Mouse (Mus musculus) embryonic facial prominence, embryonic 13.5 days (tissue): Measurements from ENCODE around the gene Nelfb. TPM values are rescaled to one million over a fixed set of nuclear protein-coding genes. Genes with fewer than 3 reads are reported as not detected.
"Not testable (repeated sequence)": the region's sequence is repeated elsewhere in the genome, so short reads cannot be mapped to it uniquely, and the experiment has no call there.

ENCODE experiments used
- ATAC-seq: fragments of 200-750 bp; cut with Nextera tagmentation; 2 replicates; pipeline ENCODE4 v1.8.0; 2017; ENCODE audit warnings: low read depth; ENCODE audit not compliant: insufficient number of reproducible peaks, insufficient read depth, low FRiP score, low TSS enrichment
- H3K27ac ChIP-seq: fragments of 300-500 bp; sonication (generic); 2 replicates; pipeline ENCODE4 v1.5.1; 2015; ENCODE audit warnings: moderate library complexity, mild to moderate bottlenecking, inconsistent platforms
- H3K27me3 ChIP-seq: fragments of 300-500 bp; sonication (generic); 2 replicates; pipeline ENCODE4 v1.6.1; 2015; ENCODE audit warnings: mild to moderate bottlenecking, inconsistent platforms
- H3K36me3 ChIP-seq: fragments of 300-500 bp; sonication (generic); 2 replicates; pipeline ENCODE4 v1.6.1; 2015; ENCODE audit warnings: mild to moderate bottlenecking, inconsistent platforms
- H3K4me1 ChIP-seq: fragments of 300-500 bp; sonication (generic); 2 replicates; pipeline ENCODE4 v1.6.1; 2015; ENCODE audit warnings: inconsistent platforms
- H3K4me2 ChIP-seq: fragments of 300-500 bp; sonication (generic); 2 replicates; pipeline ENCODE4 v1.6.1; 2015; ENCODE audit warnings: moderate library complexity, mild to moderate bottlenecking, inconsistent platforms
- H3K4me3 ChIP-seq: fragments of 300-500 bp; sonication (generic); 2 replicates; pipeline ENCODE4 v1.5.1; 2015; ENCODE audit warnings: mild to moderate bottlenecking, inconsistent platforms
- H3K9ac ChIP-seq: fragments of 300-500 bp; sonication (generic); 2 replicates; pipeline ENCODE4 v1.6.1; 2015; ENCODE audit warnings: mild to moderate bottlenecking, inconsistent platforms
- H3K9me3 ChIP-seq: fragments of 300-500 bp; sonication (generic); 2 replicates; pipeline ENCODE4 v1.6.1; 2016; ENCODE audit warnings: inconsistent platforms
- WGBS: fragments of 180-500 bp; shearing (Covaris S2); methylation state at CpG from one replicate; pipeline ENCODE4 v1.1.7; 2015; ENCODE audit warnings: mixed read lengths; 5-methylcytosine and 5-hydroxymethylcytosine counted together
- polyA plus RNA-seq: library from polyadenylated mRNA; unstranded; fragments of >200 nt; fragmentation: Nextera tagmentation; extraction: Ambion mirVana; gene quantifications from 2 replicates; pipeline ENCODE4 v1.2.1, GENCODE M21; 2015

Nelfb gene
- polyA plus RNA-seq, result 110 and 114 TPM in 2 replicates

DNA sequence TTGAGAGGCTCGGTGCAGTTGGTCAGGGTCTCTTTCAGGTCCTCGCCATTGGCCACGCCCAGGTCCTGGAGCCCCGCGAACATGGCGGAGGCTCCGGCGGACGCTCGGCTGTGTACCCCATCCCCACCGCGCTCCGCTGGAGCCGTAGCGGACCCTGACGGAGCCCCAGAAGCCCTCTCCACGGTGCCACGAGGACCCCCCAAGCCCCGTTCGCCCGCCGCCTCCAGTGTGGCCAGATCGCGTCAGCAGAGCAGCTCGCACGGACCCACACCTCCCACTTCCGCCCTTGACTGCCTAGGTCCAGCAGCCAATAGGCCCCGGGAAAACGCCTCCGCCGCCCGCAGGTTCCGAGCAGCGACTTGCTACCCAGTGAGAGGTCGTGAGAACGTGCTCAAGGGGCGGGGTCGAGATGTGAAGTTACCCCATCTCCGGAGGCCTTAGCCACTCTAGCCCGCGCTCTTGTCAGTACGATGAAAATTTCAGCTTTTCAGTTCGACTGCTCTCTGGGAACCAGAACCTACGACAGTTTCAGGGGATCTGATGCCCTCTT, at the start of gene Nelfb:
Nelfb (minus strand) TSS at position 369 of the 550 bp plus-strand sequence.
- Histone ChIP-seq H3K27ac (peak within 1 kb of the TSS; percentile 91), H3K4me3 (peak within 1 kb of the TSS; percentile 87), H3K36me3 (peaks cover 28% of the 10 kb centered on the region), H3K4me2 (peak within 1 kb of the TSS; percentile 83), H3K9ac (peak within 1 kb of the TSS; percentile 94), H3K4me1 (peaks cover 20% of the 10 kb centered on the region), H3K9me3 (no peaks in the 10 kb centered on the region), H3K27me3 (no peaks in the 10 kb centered on the region; the same call in 1 of the 2 replicates)
- ATAC-seq, result peak; percentile 86
- WGBS, result under 1% methylated on average over 40 of the region's 44 CpGs

DNA sequence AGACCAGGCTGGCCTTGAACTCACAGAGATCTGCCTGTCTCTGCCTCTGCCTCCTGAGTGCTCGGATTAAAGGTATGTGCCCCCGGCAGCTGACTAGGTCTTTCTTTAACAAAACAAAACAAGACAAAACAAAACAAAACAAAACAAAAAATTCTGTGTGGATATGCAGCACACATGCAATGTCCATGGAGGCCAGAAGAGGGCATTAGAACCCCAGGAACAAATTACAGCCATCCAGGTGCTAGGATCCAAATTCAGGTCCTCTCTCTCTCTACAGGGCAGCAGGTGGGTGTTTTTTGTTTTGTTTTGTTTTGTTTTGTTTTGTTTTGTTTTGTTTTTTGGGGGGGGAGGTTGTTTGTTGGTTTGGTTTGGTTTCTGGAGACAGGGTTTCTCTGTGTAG, 47.6 kb upstream of the Nelfb start:
- no peak for ATAC-seq
- 55% methylated on average over 2 of the region's 2 CpGs for WGBS
- Histone ChIP-seq H3K4me1 (peaks cover 27% of the 10 kb centered on the region), H3K9ac (no peak overlapping the region), H3K27me3 (peaks cover 11% of the 10 kb centered on the region), H3K4me2 (no peak overlapping the region), H3K4me3 (no peak overlapping the region), H3K9me3 (no peaks in the 10 kb centered on the region), H3K36me3 (no peaks in the 10 kb centered on the region), H3K27ac (no peak overlapping the region)

DNA sequence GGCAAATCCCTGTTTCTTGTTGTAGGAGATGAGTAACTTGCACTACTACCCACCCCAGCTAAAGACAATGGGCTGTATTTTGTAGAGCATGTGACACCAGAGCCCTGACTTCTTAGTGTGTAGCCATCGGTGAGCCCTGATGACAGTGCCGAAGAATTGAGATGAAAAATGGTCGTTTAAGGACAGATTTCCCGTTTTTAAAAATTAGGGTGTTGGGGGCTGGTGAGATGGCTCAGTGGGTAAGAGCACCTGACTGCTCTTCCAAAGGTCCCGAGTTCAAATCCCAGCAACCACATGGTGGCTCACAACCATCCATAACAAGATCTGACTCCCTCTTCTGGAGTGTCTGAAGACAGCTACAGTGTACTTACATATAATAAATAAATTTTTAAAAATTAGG, 46.0 kb upstream of the Nelfb start:
- not testable (repeated sequence) for H3K9ac ChIP-seq, ATAC-seq, H3K27me3 ChIP-seq, H3K36me3 ChIP-seq, H3K4me2 ChIP-seq, H3K4me3 ChIP-seq, H3K9me3 ChIP-seq, H3K27ac ChIP-seq
- WGBS, result 84% methylated on average over 5 of the region's 5 CpGs
- peaks cover 17% of the 10 kb centered on the region for H3K4me1 ChIP-seq

DNA sequence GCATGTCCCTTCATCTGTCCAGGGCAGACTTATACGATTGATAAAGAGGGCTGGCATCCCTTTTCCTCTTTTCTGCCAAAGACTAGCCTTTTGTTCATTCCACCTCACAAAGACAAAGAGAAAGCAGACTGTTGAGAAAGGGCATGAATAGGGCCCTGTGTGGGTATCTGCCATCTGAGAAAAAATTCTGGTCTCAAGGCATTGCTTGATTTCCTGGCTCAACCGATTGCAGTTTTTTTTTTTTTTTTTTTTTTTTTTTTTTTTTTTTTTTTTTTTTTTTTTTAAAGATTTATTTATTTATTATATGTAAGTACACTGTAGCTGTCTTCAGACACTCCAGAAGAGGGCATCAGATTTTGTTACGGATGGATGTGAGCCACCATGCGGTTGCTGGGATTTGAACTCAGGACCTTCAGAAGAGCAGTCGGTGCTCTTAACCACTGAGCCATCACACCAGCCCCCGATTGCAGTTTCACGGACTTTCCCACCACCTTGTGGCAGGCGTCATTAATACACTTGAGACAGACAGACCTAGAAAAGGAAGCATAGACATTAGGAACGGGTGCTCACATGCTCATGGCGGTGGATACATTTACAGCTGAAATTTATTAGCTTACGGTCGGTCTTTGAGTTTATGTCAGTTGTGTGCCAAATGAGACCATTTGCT, 45.3 kb upstream of the Nelfb start:
- peak overlapping the region; percentile 97 for H3K4me2 ChIP-seq
- H3K9me3 ChIP-seq, H3K27ac ChIP-seq, ATAC-seq, H3K27me3 ChIP-seq: not testable (repeated sequence)
- H3K36me3 ChIP-seq, result peaks cover 14% of the 10 kb centered on the region
- H3K4me3 ChIP-seq, result peak overlapping the region; percentile 99
- 58% methylated on average over 12 of the region's 12 CpGs for WGBS
- H3K9ac ChIP-seq, result peak overlapping the region; percentile 88
- H3K4me1 ChIP-seq, result peaks cover 17% of the 10 kb centered on the region

DNA sequence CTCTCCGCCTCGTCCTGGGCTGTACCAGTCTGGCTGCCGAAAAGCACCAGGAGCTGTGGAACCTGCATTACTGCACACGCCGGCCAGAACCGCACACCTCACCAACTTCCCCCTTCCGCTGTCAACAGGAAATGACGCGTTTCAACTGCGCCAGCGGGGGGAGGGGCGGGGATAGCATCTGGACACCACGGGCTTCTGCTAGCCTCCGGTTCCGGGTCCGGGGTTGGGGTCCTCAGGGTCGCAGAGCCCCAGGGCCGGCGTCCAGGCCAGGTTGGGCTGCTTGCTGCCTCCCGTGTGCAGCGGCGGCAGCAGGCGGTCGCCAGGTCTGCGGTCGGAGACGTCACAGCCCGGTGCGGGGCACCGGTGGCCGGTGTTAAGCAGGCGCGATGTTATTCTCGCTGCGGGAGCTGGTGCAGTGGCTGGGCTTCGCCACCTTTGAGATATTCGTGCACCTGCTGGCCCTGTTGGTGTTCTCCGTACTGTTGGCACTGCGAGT, 44.0 kb upstream of the Nelfb start, which contains the start of gene Tmem203:
Tmem203 (plus strand) TSS at position 156 of the 496 bp plus-strand sequence.
- Histone ChIP-seq H3K4me2 (peak within 1 kb of the TSS; percentile 97), H3K4me3 (peak within 1 kb of the TSS; percentile 99), H3K9ac (peak within 1 kb of the TSS; percentile 88), H3K9me3 (no peaks in the 10 kb centered on the region), H3K27me3 (no peaks in the 10 kb centered on the region), H3K36me3 (peaks cover 26% of the 10 kb centered on the region), H3K4me1 (peaks cover 17% of the 10 kb centered on the region), H3K27ac (peak within 1 kb of the TSS; percentile 78)
- under 1% methylated on average over 39 of the region's 39 CpGs for WGBS
- ATAC-seq, result peak; percentile 76

DNA sequence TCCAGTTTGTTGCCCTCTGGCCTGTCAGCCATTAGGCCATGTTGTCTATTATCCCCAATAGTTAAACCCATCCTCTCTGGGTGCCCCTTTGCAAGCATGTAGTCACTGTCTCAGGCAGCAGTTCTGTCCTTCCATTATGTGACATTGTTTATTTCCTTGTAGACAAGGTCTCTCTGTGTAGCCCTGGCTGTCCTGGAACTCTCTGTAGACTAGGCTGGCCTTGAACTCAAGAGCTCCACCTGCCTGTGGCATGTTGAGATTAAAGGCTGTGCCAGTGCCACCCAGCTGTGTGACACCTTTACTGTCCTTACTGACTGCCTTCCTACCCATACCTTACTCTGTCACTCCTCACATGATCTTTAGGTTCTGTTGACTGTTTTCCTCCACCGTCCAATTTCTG, 41.0 kb upstream of the Nelfb start:
- no peaks in the 10 kb centered on the region for H3K27me3 ChIP-seq
- peaks cover 56% of the 10 kb centered on the region for H3K36me3 ChIP-seq
- no peak for ATAC-seq
- H3K4me1 ChIP-seq, result peaks cover 17% of the 10 kb centered on the region
- no peak overlapping the region for H3K9ac ChIP-seq
- no peak overlapping the region for H3K4me2 ChIP-seq
- H3K27ac ChIP-seq, result no peak overlapping the region
- WGBS, result 79% methylated on average over 1 of the region's 1 CpGs
- H3K9me3 ChIP-seq, result no peaks in the 10 kb centered on the region
- no peak overlapping the region for H3K4me3 ChIP-seq

DNA sequence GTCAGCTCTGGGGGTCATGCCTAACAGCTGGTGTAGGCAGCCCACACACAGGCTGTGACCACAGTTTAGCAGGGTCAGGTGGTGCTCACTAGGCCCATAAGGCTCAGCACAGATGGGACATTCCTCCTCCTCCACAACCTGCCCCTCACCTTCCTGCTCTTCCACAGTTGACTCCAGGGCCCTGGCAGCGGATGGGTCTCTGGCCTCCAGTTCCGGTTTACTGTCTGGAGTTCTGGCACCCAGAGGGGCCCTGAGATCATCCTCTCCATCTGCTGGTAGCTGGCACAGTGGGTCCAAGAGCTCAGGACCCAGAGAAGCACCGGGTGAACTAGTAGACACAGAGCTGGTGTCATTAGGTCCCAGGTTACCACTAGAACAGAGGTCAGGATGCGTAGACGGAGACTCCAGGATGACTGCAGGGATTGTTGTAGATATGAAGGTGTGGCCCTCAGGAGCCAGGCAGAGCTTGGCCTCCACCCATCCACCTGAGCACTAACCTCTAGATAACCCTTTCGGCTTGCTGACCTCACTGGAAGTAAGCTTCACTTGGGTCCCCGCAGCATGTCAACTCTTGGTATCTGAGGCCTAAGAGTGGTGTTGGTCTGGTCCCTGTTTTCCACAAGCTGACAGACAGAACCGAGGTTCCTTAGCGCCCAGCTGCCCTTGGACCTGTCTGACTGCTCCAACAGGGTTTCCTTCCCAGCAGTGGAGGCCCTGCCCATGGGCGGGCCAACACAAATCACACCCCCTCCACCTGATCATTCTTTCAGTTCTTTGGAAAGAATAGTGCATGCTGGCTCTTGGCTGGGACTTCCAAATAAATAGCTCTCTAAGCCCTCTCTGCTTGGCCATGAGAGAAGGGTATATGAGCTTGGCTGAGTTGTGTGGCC, 35.1 kb upstream of the Nelfb start, which contains the start of gene AL732309.1:
AL732309.1 (minus strand) TSS at position 681 of the 890 bp plus-strand sequence.
- no peak within 1 kb of the TSS for H3K4me3 ChIP-seq
- H3K36me3 ChIP-seq, result peaks cover 57% of the 10 kb centered on the region
- H3K9me3 ChIP-seq, result no peaks in the 10 kb centered on the region
- no peak for ATAC-seq
- peaks cover 12% of the 10 kb centered on the region for H3K4me1 ChIP-seq
- H3K27ac ChIP-seq, result no peak within 1 kb of the TSS
- peaks cover 28% of the 10 kb centered on the region for H3K27me3 ChIP-seq
- H3K9ac ChIP-seq, result no peak within 1 kb of the TSS
- H3K4me2 ChIP-seq, result no peak within 1 kb of the TSS
- WGBS, result 86% methylated on average over 10 of the region's 10 CpGs

DNA sequence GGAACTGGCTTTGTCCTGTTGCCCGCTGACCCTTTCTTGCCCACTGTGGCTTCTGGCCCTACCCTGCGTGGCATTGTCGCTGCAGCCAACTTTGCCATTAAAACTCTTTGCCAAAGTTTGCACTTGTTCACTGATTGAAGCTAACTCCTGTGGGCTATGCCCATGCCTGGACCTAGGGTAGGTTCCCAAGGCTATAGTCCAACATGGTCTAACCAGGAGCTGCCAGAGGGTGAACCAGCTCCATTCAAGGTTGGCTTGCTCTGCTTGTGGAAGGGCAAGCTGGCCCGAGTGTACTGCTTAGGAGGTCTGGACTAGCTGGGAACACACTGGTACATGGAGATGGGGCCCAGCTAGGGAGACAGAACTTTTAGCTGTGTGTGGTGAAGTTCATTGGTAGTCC, 32.9 kb upstream of the Nelfb start:
- Histone ChIP-seq H3K9me3 (no peaks in the 10 kb centered on the region), H3K4me2 (no peak overlapping the region), H3K36me3 (peaks cover 35% of the 10 kb centered on the region), H3K9ac (no peak overlapping the region), H3K27ac (no peak overlapping the region), H3K4me1 (peaks cover 28% of the 10 kb centered on the region), H3K27me3 (peaks cover 34% of the 10 kb centered on the region), H3K4me3 (no peak overlapping the region)
- ATAC-seq, result no peak
- 87% methylated on average over 4 of the region's 4 CpGs for WGBS

DNA sequence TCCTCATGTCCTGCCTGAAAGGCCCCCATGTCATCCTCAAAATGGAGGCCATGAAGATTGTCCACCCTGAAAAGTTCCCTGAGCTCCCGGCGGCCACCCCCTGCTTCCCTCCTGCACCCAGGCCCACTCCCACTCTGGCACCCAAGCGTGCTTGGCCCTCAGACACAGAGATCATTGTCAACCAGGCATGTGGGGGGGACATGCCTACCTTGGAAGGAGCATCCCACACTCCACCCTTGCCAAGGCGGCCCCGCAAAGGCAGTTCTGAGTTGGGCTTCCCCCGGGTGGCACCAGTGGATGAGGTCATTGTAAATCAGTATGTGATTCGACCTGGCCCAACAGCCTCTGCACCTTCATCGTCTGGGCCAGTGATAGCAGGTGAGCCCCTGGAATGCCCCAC, 32.1 kb upstream of the Nelfb start:
- no peak for ATAC-seq
- Histone ChIP-seq H3K4me3 (no peak overlapping the region), H3K4me1 (peaks cover 28% of the 10 kb centered on the region)

DNA sequence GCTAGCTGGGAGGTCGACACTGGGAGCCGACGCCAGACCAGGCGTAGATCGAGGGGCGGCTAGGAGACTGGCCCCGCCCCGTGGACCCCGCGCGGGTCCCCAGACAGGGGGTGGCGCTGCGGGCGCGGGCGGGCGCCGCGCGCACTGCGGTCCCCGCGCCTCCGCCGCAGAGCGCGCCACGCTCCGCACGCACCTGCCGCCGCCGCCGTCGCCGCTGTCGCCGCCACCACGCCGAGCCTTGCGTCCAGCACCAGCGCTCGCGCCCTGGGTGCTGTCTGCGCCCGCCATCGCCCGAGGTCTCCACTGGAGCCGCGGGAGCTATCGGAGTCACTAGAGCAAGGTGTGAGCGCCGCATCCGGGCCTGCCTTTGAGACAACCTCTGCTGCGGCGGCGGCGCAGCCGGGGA, 30.8 kb upstream of the Nelfb start, which contains the start of the genes Rnf208 and Cysrt1:
Rnf208 (plus strand) TSS at position 155 of the 406 bp plus-strand sequence.
Cysrt1 (minus strand) TSS at position 352 of the 406 bp plus-strand sequence.
- Histone ChIP-seq H3K4me3 (peak within 1 kb of the TSS; percentile 57), H3K9ac (peak within 1 kb of the TSS; percentile 71), H3K36me3 (peaks cover 14% of the 10 kb centered on the region), H3K27ac (0 out of 2 replicates have a peak within 1 kb of the TSS, but pooled peaks have one; percentile 71), H3K9me3 (no peaks in the 10 kb centered on the region), H3K27me3 (peaks cover 38% of the 10 kb centered on the region), H3K4me2 (peak within 1 kb of the TSS; percentile 93), H3K4me1 (peaks cover 28% of the 10 kb centered on the region)
- under 1% methylated on average over 59 of the region's 59 CpGs for whole genome bisulfite sequencing
- ATAC-seq, result no peak

More for the DNA sequence above, 32.1 kb upstream of the Nelfb start:
- WGBS, result 80% methylated on average over 8 of the region's 8 CpGs
- Histone ChIP-seq H3K36me3 (peaks cover 26% of the 10 kb centered on the region), H3K4me2 (peak overlapping the region; percentile 93), H3K9ac (no peak overlapping the region), H3K27me3 (peaks cover 34% of the 10 kb centered on the region), H3K9me3 (no peaks in the 10 kb centered on the region), H3K27ac (no peak overlapping the region)

DNA sequence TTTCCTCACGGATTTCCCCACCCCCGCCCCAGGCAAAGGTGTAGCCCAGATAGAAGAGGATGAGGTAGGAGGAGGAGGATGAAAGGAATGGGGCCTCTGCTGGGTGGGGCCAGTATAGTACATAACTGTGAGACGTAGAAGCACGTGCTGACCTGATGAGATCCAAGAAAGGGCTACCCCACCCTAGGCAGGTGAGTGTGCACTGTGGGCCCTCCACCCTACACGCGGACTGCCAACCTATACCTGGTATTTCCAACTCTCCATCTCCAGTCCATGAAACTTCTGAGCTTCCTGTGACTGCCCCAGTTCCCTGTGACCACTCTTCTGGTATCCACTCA, 30.1 kb upstream of the Nelfb start:
- no peak for ATAC-seq
- peak overlapping the region; percentile 93 for H3K4me2 ChIP-seq

More for the DNA sequence above, 30.1 kb upstream of the Nelfb start:
- Histone ChIP-seq H3K9me3 (no peaks in the 10 kb centered on the region), H3K4me1 (peaks cover 28% of the 10 kb centered on the region), H3K9ac (peak overlapping the region; percentile 71; the same call in 1 of the 2 replicates), H3K36me3 (peaks cover 10% of the 10 kb centered on the region), H3K27ac (0 out of 2 replicates have a peak overlapping the region, but pooled peaks have one; percentile 71), H3K27me3 (peaks cover 39% of the 10 kb centered on the region), H3K4me3 (peak overlapping the region; percentile 57)
- WGBS, result 11% methylated on average over 6 of the region's 6 CpGs
